Mouse (Mus musculus) cerebellum, postnatal 4 days (tissue): ENCODE data around the gene Hfe2.

Experiments
- DNase-seq, 2 experiments: peaks; one replicate each; pipeline ENCODE4 v3.0.0; 2022; ENCODE audit warnings: low spot score in 2 of 2, mixed read lengths in 1 of 2

Gene Hfe2

GRCm38 (mm10) chr3:96528506-96528905, 3.5 kb downstream of the Hfe2 start:
- DNase-seq = no peak

GRCm38 (mm10) chr3:96532050-96532449, 7.1 kb downstream of the Hfe2 start:
- no peak for DNase-seq

- no peak for DNase-seq
These were observed 9.3 kb downstream of the Hfe2 start for GRCm38 (mm10) chr3:96534300-96534699.

- DNase-seq = no peak
These were observed 14.3 kb downstream of the Hfe2 start for GRCm38 (mm10) chr3:96539316-96539715.

- DNase-seq = no peak
These were observed 15.8 kb downstream of the Hfe2 start for GRCm38 (mm10) chr3:96540740-96541139.

GRCm38 (mm10) chr3:96541328-96542078, 16.5 kb downstream of the Hfe2 start:
- no peak for DNase-seq

GRCm38 (mm10) chr3:96542554-96542953, 17.6 kb downstream of the Hfe2 start:
- DNase-seq = no peak

- no peak for DNase-seq
These were observed 18.4 kb downstream of the Hfe2 start for GRCm38 (mm10) chr3:96543345-96543744.

- DNase-seq = no peak
These were observed 20.6 kb downstream of the Hfe2 start for GRCm38 (mm10) chr3:96545565-96545964.

- DNase-seq = no peak
These were observed 21.9 kb downstream of the Hfe2 start for GRCm38 (mm10) chr3:96546880-96547279.

- DNase-seq = peak; percentile 69 to 85
These were observed 22.5 kb downstream of the Hfe2 start for GRCm38 (mm10) chr3:96547389-96547960.

- DNase-seq = no peak
These were observed 23.9 kb downstream of the Hfe2 start for GRCm38 (mm10) chr3:96548824-96549223.

GRCm38 (mm10) chr3:96549346-96549745, 24.4 kb downstream of the Hfe2 start:
- DNase-seq = no peak

- DNase-seq = peak in 1 of 2 experiments; percentile 35
These were observed 26.2 kb downstream of the Hfe2 start for GRCm38 (mm10) chr3:96551203-96551602.

GRCm38 (mm10) chr3:96551890-96552289, 26.9 kb downstream of the Hfe2 start:
- no peak for DNase-seq

GRCm38 (mm10) chr3:96553601-96554000, 28.6 kb downstream of the Hfe2 start:
- no peak for DNase-seq

- DNase-seq = no peak
These were observed 29.3 kb downstream of the Hfe2 start for GRCm38 (mm10) chr3:96554251-96554650.

GRCm38 (mm10) chr3:96555041-96555596, 30.1 kb downstream of the Hfe2 start:
- DNase-seq = peak in 1 of 2 experiments; percentile 62

- DNase-seq = no peak
These were observed 31.1 kb downstream of the Hfe2 start for GRCm38 (mm10) chr3:96555999-96556614.

GRCm38 (mm10) chr3:96556651-96557635, 32.0 kb downstream of the Hfe2 start:
- DNase-seq = no peak

- DNase-seq = peak; percentile 98 to 99
These were observed 32.7 kb downstream of the Hfe2 start, which contains the start of gene Txnip for GRCm38 (mm10) chr3:96557694-96558093. Txnip (plus strand) TSS chr3:96557957.
